Mouse (Mus musculus): Measurements from ENCODE around the gene Oosp1.

Gene Oosp1

DNA sequence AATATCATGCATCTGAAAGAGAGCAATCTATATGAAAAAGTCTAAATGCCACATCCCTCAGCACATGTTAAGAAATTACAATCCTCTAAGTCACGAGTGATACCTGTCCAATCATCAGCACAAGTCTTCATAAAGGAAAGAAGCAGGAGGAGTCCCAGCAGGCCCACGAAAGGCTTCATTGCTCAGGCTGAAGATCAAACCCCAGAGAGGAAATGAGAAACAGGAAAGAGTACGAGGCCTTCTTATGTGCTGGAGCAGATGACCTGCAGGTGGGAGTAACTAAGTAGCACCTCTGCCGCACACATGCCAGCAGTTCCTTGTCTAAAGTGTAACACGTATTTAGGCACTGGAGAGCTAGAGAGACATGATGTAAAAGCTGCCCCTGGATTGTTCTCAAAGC is at the start of gene Oosp1:
TSS of gene Oosp1 (minus strand) at position 312 of the 400 bp plus-strand sequence.
- no peak for DNase-seq (ENCODE audit: low spot score)

- no peak for DNase-seq (ENCODE audit: low spot score)
These were observed 45.5 kb upstream of the Oosp1 start for GRCm38 (mm10) chr19:11736455-11736854.

- no peak for DNase-seq (ENCODE audit: low spot score)
These were observed 39.3 kb upstream of the Oosp1 start for GRCm38 (mm10) chr19:11730278-11730677.

- DNase-seq (ENCODE audit: low spot score) = no peak
These were observed 36.4 kb upstream of the Oosp1 start for GRCm38 (mm10) chr19:11727304-11727703.

- DNase-seq (ENCODE audit: low spot score) = no peak
These were observed 35.0 kb upstream of the Oosp1 start for GRCm38 (mm10) chr19:11725915-11726314.

GRCm38 (mm10) chr19:11724275-11724674 is 33.3 kb upstream of the Oosp1 start:
- DNase-seq (ENCODE audit: low spot score) = no peak

DNA sequence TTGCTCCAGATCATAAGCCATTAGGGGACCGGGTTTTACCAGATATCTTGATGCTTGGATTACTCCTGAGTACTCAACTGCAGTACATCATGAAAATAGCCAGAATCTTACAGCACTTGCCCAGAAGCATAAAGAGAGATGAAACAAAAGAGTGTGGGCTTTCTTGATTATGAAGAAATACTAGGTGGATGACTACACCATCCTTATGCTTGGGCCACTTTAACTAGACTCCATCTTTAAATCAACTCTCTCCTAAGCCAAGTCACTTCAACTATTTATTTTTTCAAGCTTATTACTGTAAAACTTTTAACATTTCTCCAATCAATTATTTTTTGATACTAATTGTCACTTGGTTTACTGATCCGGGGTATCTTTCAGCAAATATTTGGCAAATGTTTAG is 32.9 kb upstream of the Oosp1 start:
- no peak for DNase-seq (ENCODE audit: low spot score)

GRCm38 (mm10) chr19:11720071-11720470 is 29.1 kb upstream of the Oosp1 start:
- no peak for DNase-seq (ENCODE audit: low spot score)

- DNase-seq (ENCODE audit: low spot score) = no peak
These were observed 21.5 kb upstream of the Oosp1 start for GRCm38 (mm10) chr19:11712451-11712850.

GRCm38 (mm10) chr19:11698342-11698741 is 7.4 kb upstream of the Oosp1 start:
- DNase-seq (ENCODE audit: low spot score) = no peak

- no peak for DNase-seq (ENCODE audit: low spot score)
These were observed 5.8 kb upstream of the Oosp1 start, which contains the start of gene Oosp3 for GRCm38 (mm10) chr19:11696755-11697154. Gene Oosp3, plus strand, starts transcription at chr19:11697055.

DNA sequence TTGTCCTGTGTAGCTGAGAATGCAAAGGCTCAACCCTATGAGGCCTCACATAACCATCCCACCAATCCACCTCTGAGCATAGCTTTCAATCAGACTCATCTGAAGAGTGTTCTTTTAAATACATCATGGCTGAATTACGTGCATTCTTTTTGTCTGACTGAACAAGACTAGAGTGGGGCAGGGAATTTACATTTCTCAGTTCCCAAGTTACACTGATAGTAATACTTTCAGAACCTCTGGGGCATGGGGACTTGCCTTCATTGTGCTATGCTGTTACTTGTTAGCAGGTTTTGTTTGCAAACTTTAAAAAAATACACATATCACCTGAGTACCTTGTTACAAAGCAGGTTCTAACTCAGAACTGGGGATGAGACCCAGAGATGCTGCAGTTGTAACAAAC is 504 bp upstream of the Oosp1 start:
- no peak for DNase-seq (ENCODE audit: low spot score)

DNA sequence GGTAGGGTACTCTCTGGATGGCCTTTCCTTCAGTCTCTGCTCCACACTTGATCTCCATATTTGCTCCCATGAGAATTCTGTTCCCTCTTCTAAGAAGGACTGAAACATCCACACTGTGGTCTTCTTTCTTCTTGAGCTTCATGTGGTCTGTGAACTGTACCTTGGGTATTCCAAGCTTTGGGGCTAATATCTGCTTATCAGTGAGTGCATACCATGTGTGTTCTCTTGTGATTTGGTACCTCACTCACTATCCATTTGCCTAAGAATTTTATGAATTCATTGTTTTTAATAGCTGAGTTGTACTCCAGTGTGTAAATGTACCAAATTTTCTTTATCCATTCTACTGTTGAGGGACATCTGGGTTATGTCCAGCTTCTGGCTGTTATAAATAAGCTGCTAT is 29.4 kb downstream of the Oosp1 start:
- DNase-seq (ENCODE audit: low spot score) = no peak

DNA sequence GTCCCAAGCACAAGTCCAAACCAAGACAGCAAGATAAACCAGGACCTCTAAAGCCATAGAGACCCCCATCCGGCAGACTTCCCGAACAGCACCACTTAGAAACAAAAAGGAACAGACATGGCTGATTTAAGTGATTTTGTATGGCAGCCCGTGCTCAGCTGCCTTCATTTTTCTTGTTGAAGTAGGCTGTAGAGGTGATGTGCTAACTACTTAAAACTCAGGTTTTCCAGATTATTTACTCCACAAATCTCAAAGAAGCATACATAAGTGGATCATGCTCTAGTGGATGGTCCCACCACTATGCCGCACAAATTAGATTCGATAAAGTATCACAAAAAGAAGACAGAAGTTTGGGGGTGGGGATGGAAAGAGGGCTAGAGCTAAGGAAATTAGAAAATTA is 30.5 kb downstream of the Oosp1 start, which contains the start of gene Oosp2:
TSS of gene Oosp2 (minus strand) at position 101 of the 400 bp plus-strand sequence.
- no peak for DNase-seq (ENCODE audit: low spot score)

DNA sequence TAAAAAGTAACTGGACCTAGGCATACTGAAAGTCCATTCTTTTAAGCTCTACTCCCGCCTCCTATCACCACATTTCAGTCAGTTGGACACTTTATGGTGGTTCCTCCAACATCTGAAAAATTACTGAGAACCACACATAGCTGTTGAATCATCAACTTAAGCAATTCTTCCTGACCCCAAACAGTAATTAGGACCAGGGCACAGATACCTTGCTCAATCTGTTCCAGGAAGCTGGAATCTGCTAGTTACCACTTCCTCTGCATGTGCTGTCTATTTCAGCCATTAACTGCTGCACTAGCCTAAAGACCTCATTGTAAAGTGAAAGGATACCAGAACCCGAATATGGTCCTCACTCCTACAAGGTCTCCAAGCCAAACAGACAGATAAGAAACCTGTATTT is 31.8 kb downstream of the Oosp1 start:
- no peak for DNase-seq (ENCODE audit: low spot score)

- DNase-seq (ENCODE audit: low spot score) = no peak
These were observed 41.4 kb downstream of the Oosp1 start for GRCm38 (mm10) chr19:11649564-11649963.

DNA sequence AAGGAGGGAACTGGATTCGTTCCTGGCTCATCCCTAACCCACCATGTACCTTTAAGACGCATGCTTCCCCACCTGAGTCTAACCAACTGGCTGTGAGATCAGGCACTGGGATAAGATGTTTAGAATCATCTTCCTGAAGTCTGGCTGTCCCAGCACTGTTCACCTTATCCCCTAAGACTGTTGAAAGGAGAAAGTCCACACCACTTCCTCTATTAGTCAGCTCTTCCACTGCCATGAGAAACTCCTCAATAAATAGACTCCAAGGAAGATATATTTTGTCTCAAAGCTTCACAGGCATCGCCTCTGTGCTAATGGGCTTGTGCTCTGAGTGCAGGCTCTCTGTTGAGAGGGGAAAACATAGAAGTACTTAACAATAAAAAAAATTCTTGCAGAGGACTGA is 44.8 kb downstream of the Oosp1 start:
- no peak for DNase-seq (ENCODE audit: low spot score)

GRCm38 (mm10) chr19:11640732-11641131 is 50.2 kb downstream of the Oosp1 start, which contains the start of gene Ms4a3:
Gene Ms4a3, minus strand, starts transcription at chr19:11640851.
- DNase-seq (ENCODE audit: low spot score) = no peak

DNA sequence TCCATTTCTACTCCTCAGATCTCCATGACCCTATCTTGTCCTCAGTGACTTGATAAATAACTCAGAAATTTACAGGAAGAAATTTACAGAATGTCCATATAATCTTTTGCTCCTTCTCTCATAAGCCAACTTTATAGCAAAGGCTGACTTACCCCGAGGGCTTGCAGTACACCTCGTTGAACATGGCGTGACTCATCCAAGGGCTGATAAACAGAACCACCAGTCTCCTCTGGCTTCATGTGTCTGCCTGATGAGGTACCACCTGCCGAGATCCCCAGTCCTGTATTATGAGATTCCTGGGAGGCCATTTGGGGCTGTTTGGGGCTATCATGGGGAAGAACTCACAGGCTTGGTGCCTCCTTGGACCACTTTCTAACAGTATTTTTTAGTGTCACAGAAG is 51.9 kb downstream of the Oosp1 start:
- DNase-seq (ENCODE audit: low spot score) = no peak

DNA sequence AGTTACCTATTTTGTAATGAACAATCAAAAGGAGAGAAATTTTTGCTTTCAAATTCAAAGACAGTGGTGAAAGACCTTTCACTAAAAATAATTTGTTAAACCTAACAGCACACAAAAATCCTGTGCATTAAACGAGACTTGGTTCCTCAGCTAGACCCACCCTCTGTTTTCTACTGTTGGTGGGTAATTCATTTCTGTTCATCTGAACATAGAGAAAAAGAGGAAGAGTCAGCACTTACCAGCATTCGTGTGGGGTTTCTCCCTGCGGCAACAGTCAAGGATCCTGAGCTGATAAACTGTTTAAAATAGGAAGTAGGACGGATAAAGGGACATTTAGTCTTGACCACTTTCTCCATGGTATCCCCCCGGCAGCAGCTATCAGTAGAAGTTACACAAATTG is 55.4 kb downstream of the Oosp1 start:
- DNase-seq (ENCODE audit: low spot score) = no peak

- no peak for DNase-seq (ENCODE audit: low spot score)
These were observed 56.6 kb downstream of the Oosp1 start for GRCm38 (mm10) chr19:11634330-11634729.

GRCm38 (mm10) chr19:11633732-11634131 is 57.2 kb downstream of the Oosp1 start:
- no peak for DNase-seq (ENCODE audit: low spot score)

- DNase-seq (ENCODE audit: low spot score) = no peak
These were observed 65.7 kb downstream of the Oosp1 start for GRCm38 (mm10) chr19:11625231-11625630.

GRCm38 (mm10) chr19:11624800-11625199 is 66.2 kb downstream of the Oosp1 start:
- no peak for DNase-seq (ENCODE audit: low spot score)

DNA sequence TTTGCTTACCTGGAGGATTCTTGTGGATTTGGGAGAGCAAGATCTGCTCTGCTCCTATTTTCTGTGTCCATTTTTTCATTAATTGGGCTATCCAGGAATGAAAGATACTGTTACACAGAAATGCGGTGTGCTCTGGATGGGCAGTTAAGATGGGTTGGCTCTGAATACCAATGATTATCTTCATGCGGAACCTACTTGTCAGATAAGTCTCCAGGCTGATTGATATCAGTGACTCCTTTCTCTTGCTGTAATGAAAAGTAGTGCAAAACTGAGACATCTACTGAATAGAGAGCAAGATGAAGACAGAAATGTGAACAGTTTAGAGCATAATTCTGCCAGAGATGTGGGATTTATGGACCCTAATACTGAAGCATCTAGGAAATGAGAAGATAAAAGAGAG is 67.4 kb downstream of the Oosp1 start, which contains the start of gene Ms4a2:
TSS of gene Ms4a2 (minus strand) at position 169 of the 400 bp plus-strand sequence.
- no peak for DNase-seq (ENCODE audit: low spot score)

Data from layer of hippocampus, adult 9-10 months (tissue).